ENCODE assay signal across 9 mouse cellular contexts in genomic region chr5:35595706-35596105, GRCm38 (mm10). TPM values are rescaled to one million over a fixed set of nuclear protein-coding genes. Genes with fewer than 3 reads are reported as not detected.
DNase-seq lines count a peak whose midpoint lies in the region; ATAC-seq lines count a peak whose summit lies in the region.
"Had no signal": no experiment of that assay in that cellular context is flagged by ENCODE, and none has a peak within 500 bp of the region (broad histone marks: within the 10 kb centered on the region; RNA-seq: fewer than 3 reads in every experiment).

No protein-coding gene starts in this region.

- H3K27ac ChIP-seq in liver, embryonic 12.5 days = no peak overlapping the region
- H3K27ac ChIP-seq in liver, embryonic 11.5 days (ENCODE audit: low read depth, low read length) = no peak overlapping the region

- no peak overlapping the region for H3K9ac ChIP-seq in liver, embryonic 12.5 days
- no peak overlapping the region for H3K9ac ChIP-seq in liver, embryonic 11.5 days (ENCODE audit: low read depth, low read length)

- H3K36me3 ChIP-seq in liver, embryonic 12.5 days = peaks cover 49% of the 10 kb centered on the region
- H3K36me3 ChIP-seq in liver, embryonic 11.5 days (ENCODE audit: control insufficient read depth, insufficient read depth, low read length) = peaks cover 18% of the 10 kb centered on the region; the same call in 1 of the 2 replicates

- H3K4me2 ChIP-seq in liver, embryonic 12.5 days = no peak overlapping the region
- H3K4me2 ChIP-seq in liver, embryonic 11.5 days = no peak overlapping the region

- no peak for ATAC-seq in liver, embryonic 12.5 days
- no peak for ATAC-seq in liver, embryonic 11.5 days (replicated peaks; ENCODE audit: low FRiP score)
- ATAC-seq in neutrophil, adult 5-6 weeks (ENCODE audit: extremely low read depth, insufficient number of reproducible peaks, low FRiP score, poor library complexity, severe bottlenecking) = peak; percentile 64

- H3K27me3 ChIP-seq in liver, embryonic 12.5 days (replicated peaks) = no peaks in the 10 kb centered on the region
- H3K27me3 ChIP-seq in liver, embryonic 11.5 days (replicated peaks; ENCODE audit: control insufficient read depth, insufficient read depth, low read length) = no peaks in the 10 kb centered on the region

- H3K4me1 ChIP-seq in liver, embryonic 12.5 days = no peaks in the 10 kb centered on the region
- no peaks in the 10 kb centered on the region for H3K4me1 ChIP-seq in liver, embryonic 11.5 days (replicated peaks; ENCODE audit: control insufficient read depth, insufficient read depth, low read length)

- DNase-seq in liver = peak; percentile 80
- DNase-seq in cerebellum, adult 9-11 months = peak; percentile 38
- peak; percentile 50 to 56 for DNase-seq in gastrocnemius, adult 8-10 months (ENCODE audit: low spot score in 2 of 2)
- peak; percentile 85 for DNase-seq in kidney, adult 9 months
- DNase-seq in liver, embryonic 11.5 days (ENCODE audit: low spot score) = peak; percentile 75
- peak; percentile 43 for DNase-seq in telencephalon, adult 2 months (ENCODE audit: low read depth, low spot score)

- WGBS in liver, embryonic 12.5 days (ENCODE audit: insufficient replicate concordance) = 18% methylated on average over 4 of the region's 4 CpGs
- 21% methylated on average over 4 of the region's 4 CpGs for WGBS in liver, embryonic 11.5 days

- H3K9me3 ChIP-seq in liver, embryonic 12.5 days (replicated peaks) = peaks cover 4% of the 10 kb centered on the region; the same call in 1 of the 2 replicates
- H3K9me3 ChIP-seq in liver, embryonic 11.5 days (ENCODE audit: control insufficient read depth, low read length) = no peaks in the 10 kb centered on the region; the same call in 1 of the 2 replicates

- H3K4me3 ChIP-seq in liver, embryonic 12.5 days = no peak overlapping the region
- no peak overlapping the region for H3K4me3 ChIP-seq in liver, embryonic 11.5 days (ENCODE audit: low read depth, low read length)
- H3K4me3 ChIP-seq: myocyte had no signal

RNA-seq across cellular contexts. Expression of gene Acox3, which starts 12.9 kb away (rescaled TPM):
- polyA plus RNA-seq in liver, embryonic 12.5 days (2016; fragmentation: Nextera tagmentation; extraction: Ambion mirVana) = 4.1 and 4.4 TPM in 2 replicates
- total RNA-seq in gastrocnemius, adult 8-10 months (2022) = 10 to 100 TPM; 14.6 to 20.0 (median 17.2) TPM
- 6.5 and 6.7 TPM in 2 replicates for polyA plus RNA-seq in liver, embryonic 11.5 days (2014; fragmentation: Nextera tagmentation; extraction: Ambion mirVana)
- total RNA-seq in neutrophil, adult 5-6 weeks (2017) = 88.3 and 98.8 TPM in 2 replicates

RNA-seq across cellular contexts. Expression of gene Trmt44, which starts 20.8 kb away (rescaled TPM):
- 5.0 and 5.3 TPM in 2 replicates for polyA plus RNA-seq in liver, embryonic 12.5 days (2016; fragmentation: Nextera tagmentation; extraction: Ambion mirVana)
- total RNA-seq in gastrocnemius, adult 8-10 months (2022) = 1 to 10 TPM; 1.2 to 1.9 (median 1.4) TPM
- polyA plus RNA-seq in liver, embryonic 11.5 days (2014; fragmentation: Nextera tagmentation; extraction: Ambion mirVana) = 7.8 and 9.2 TPM in 2 replicates
- total RNA-seq in neutrophil, adult 5-6 weeks (2017) = 9.7 and 11.9 TPM in 2 replicates
